Mouse (Mus musculus): ENCODE data around the gene Lmo3.

DNA sequence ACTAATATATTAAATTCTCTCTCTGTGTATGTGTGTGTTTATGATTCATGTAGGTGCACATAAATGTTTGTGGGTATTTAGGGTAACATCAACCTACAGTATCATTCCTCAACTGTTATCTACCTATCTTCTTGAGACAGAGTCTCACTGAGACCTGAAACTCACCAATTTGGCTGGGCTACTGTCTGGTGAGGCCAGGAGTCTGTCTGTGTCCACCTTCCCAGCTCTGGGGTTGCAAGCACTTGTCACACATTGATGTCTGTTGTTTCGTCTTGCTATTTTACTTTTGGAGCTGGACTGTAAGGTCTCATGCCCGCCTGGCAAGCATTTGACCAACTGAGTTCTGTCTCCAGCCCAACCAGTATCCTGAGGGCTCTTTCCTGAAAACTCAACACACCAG is 210.6 kb downstream of the Lmo3 start:
- TF ChIP-seq EP300 (IDR thresholded peaks at IDR 0.05; ENCODE audit: low read length) (no peak), CTCF (conservative IDR thresholded peaks at IDR 0.05 in 1 of 2, IDR thresholded peaks at IDR 0.05 in 1 of 2; ENCODE audit: low read depth in 2 of 2, low read length in 2 of 2) (no peak), HCFC1 (IDR thresholded peaks at IDR 0.05; ENCODE audit: low read depth, low read length) (no peak), ZKSCAN1 (IDR thresholded peaks at IDR 0.05; ENCODE audit: borderline replicate concordance, low read depth, low read length) (no peak), TBP (conservative IDR thresholded peaks at IDR 0.05; ENCODE audit: low read depth, low read length) (no peak), NRF1 (IDR thresholded peaks at IDR 0.05; ENCODE audit: low read depth, low read length) (no peak)
